Mouse (Mus musculus): ENCODE results near the gene 4833427G06Rik. TPM values are rescaled to one million over a fixed set of nuclear protein-coding genes. Genes with fewer than 3 reads are reported as not detected.

4833427G06Rik gene
- polyA plus RNA-seq, 1 experiment from 2014 or later, result 1.3 TPM

GRCm38 (mm10) chr9:51076979-51077315 lies 24.9 kb downstream of the 4833427G06Rik start, which contains the start of gene Layn:
TSS of gene Layn (minus strand) at chr9:51077094.
- Histone ChIP-seq H3K27me3 (ENCODE audit: control insufficient read depth, insufficient read depth, low read depth, low read length) (peaks cover 6% of the 10 kb centered on the region; the same call in 1 of the 2 replicates), H3K4me1 (ENCODE audit: control insufficient read depth, insufficient read depth, low read length) (peaks cover 13% of the 10 kb centered on the region), H3K36me3 (ENCODE audit: control insufficient read depth, insufficient read depth, low read length) (no peaks in the 10 kb centered on the region), H3K27ac (ENCODE audit: low read length) (no peak within 1 kb of the TSS), H3K4me2 (ENCODE audit: low read length) (peak within 1 kb of the TSS; percentile 68), H3K4me3 (ENCODE audit: low read depth, low read length) (peak within 1 kb of the TSS; percentile 33), H3K9ac (ENCODE audit: low read depth, low read length) (peak within 1 kb of the TSS; percentile 55), H3K9me3 (replicated peaks; ENCODE audit: control insufficient read depth, low read length, poor library complexity, severe bottlenecking) (no peaks in the 10 kb centered on the region)
- WGBS, result 0% methylated on average over 14 of the region's 14 CpGs
- peak; percentile 84 for ATAC-seq

GRCm38 (mm10) chr9:51076300-51076978 lies 25.4 kb downstream of the 4833427G06Rik start:
- H3K27ac ChIP-seq (ENCODE audit: low read length), result no peak overlapping the region
- WGBS, result 0% methylated on average over 17 of the region's 17 CpGs
- peak overlapping the region; percentile 33 for H3K4me3 ChIP-seq (ENCODE audit: low read depth, low read length)
- peak overlapping the region; percentile 55 for H3K9ac ChIP-seq (ENCODE audit: low read depth, low read length)
- 0 out of 2 replicates have a peak, but pooled peaks have one; percentile 14 for ATAC-seq
- no peaks in the 10 kb centered on the region for H3K36me3 ChIP-seq (ENCODE audit: control insufficient read depth, insufficient read depth, low read length)
- H3K27me3 ChIP-seq (ENCODE audit: control insufficient read depth, insufficient read depth, low read depth, low read length), result peaks cover 6% of the 10 kb centered on the region; the same call in 1 of the 2 replicates
- peak overlapping the region; percentile 68 for H3K4me2 ChIP-seq (ENCODE audit: low read length)
- H3K4me1 ChIP-seq (ENCODE audit: control insufficient read depth, insufficient read depth, low read length), result peaks cover 13% of the 10 kb centered on the region
- H3K9me3 ChIP-seq (replicated peaks; ENCODE audit: control insufficient read depth, low read length, poor library complexity, severe bottlenecking), result no peaks in the 10 kb centered on the region

GRCm38 (mm10) chr9:51075780-51076179 lies 26.1 kb downstream of the 4833427G06Rik start:
- H3K9ac ChIP-seq (ENCODE audit: low read depth, low read length), result no peak overlapping the region
- peaks cover 6% of the 10 kb centered on the region; the same call in 1 of the 2 replicates for H3K27me3 ChIP-seq (ENCODE audit: control insufficient read depth, insufficient read depth, low read depth, low read length)
- no peak overlapping the region for H3K27ac ChIP-seq (ENCODE audit: low read length)
- peaks cover 13% of the 10 kb centered on the region for H3K4me1 ChIP-seq (ENCODE audit: control insufficient read depth, insufficient read depth, low read length)
- peak overlapping the region; percentile 68 for H3K4me2 ChIP-seq (ENCODE audit: low read length)
- no peaks in the 10 kb centered on the region for H3K9me3 ChIP-seq (replicated peaks; ENCODE audit: control insufficient read depth, low read length, poor library complexity, severe bottlenecking)
- WGBS, result 31% methylated on average over 3 of the region's 3 CpGs
- no peak for ATAC-seq
- H3K36me3 ChIP-seq (ENCODE audit: control insufficient read depth, insufficient read depth, low read length), result no peaks in the 10 kb centered on the region
- H3K4me3 ChIP-seq (ENCODE audit: low read depth, low read length), result peak overlapping the region; percentile 33; the same call in 1 of the 2 replicates

- Histone ChIP-seq H3K36me3 (ENCODE audit: control insufficient read depth, insufficient read depth, low read length) (no peaks in the 10 kb centered on the region), H3K27ac (ENCODE audit: low read length) (no peak overlapping the region), H3K4me1 (ENCODE audit: control insufficient read depth, insufficient read depth, low read length) (no peaks in the 10 kb centered on the region; the same call in 1 of the 2 replicates), H3K9me3 (replicated peaks; ENCODE audit: control insufficient read depth, low read length, poor library complexity, severe bottlenecking) (no peaks in the 10 kb centered on the region), H3K9ac (ENCODE audit: low read depth, low read length) (no peak overlapping the region), H3K27me3 (ENCODE audit: control insufficient read depth, insufficient read depth, low read depth, low read length) (no peaks in the 10 kb centered on the region), H3K4me3 (ENCODE audit: low read depth, low read length) (no peak overlapping the region), H3K4me2 (ENCODE audit: low read length) (no peak overlapping the region)
- ATAC-seq, result no peak
- 84% methylated on average over 4 of the region's 4 CpGs for WGBS
Measured at GRCm38 (mm10) chr9:51070801-51071200, 31.1 kb downstream of the 4833427G06Rik start.

- no peaks in the 10 kb centered on the region for H3K27me3 ChIP-seq (ENCODE audit: control insufficient read depth, insufficient read depth, low read depth, low read length)
- ATAC-seq, result no peak
- no peak overlapping the region for H3K4me2 ChIP-seq (ENCODE audit: low read length)
- H3K36me3 ChIP-seq (ENCODE audit: control insufficient read depth, insufficient read depth, low read length), result no peaks in the 10 kb centered on the region
- H3K4me3 ChIP-seq (ENCODE audit: low read depth, low read length), result no peak overlapping the region
- no peak overlapping the region for H3K27ac ChIP-seq (ENCODE audit: low read length)
- no peak overlapping the region for H3K9ac ChIP-seq (ENCODE audit: low read depth, low read length)
- WGBS, result 57% methylated on average over 3 of the region's 3 CpGs
- no peaks in the 10 kb centered on the region for H3K4me1 ChIP-seq (ENCODE audit: control insufficient read depth, insufficient read depth, low read length)
- H3K9me3 ChIP-seq (replicated peaks; ENCODE audit: control insufficient read depth, low read length, poor library complexity, severe bottlenecking), result no peaks in the 10 kb centered on the region
Measured at GRCm38 (mm10) chr9:51068202-51068601, 33.7 kb downstream of the 4833427G06Rik start.

- Histone ChIP-seq H3K9me3 (replicated peaks; ENCODE audit: control insufficient read depth, low read length, poor library complexity, severe bottlenecking) (no peaks in the 10 kb centered on the region), H3K36me3 (ENCODE audit: control insufficient read depth, insufficient read depth, low read length) (no peaks in the 10 kb centered on the region), H3K27ac (ENCODE audit: low read length) (no peak within 1 kb of the TSS), H3K4me2 (ENCODE audit: low read length) (no peak within 1 kb of the TSS), H3K27me3 (ENCODE audit: control insufficient read depth, insufficient read depth, low read depth, low read length) (no peaks in the 10 kb centered on the region), H3K9ac (ENCODE audit: low read depth, low read length) (no peak within 1 kb of the TSS), H3K4me1 (ENCODE audit: control insufficient read depth, insufficient read depth, low read length) (no peaks in the 10 kb centered on the region), H3K4me3 (ENCODE audit: low read depth, low read length) (no peak within 1 kb of the TSS)
- 88% methylated on average over 2 of the region's 2 CpGs for WGBS
- no peak for ATAC-seq
Measured at GRCm38 (mm10) chr9:51060601-51061000, 41.3 kb downstream of the 4833427G06Rik start, which contains the start of gene Btg4. TSS of gene Btg4 (plus strand) at chr9:51060901.

- ATAC-seq, result no peak
- H3K4me3 ChIP-seq (ENCODE audit: low read depth, low read length), result no peak overlapping the region
- no peak overlapping the region for H3K9ac ChIP-seq (ENCODE audit: low read depth, low read length)
- H3K4me1 ChIP-seq (ENCODE audit: control insufficient read depth, insufficient read depth, low read length), result no peaks in the 10 kb centered on the region
- H3K27me3 ChIP-seq (ENCODE audit: control insufficient read depth, insufficient read depth, low read depth, low read length), result no peaks in the 10 kb centered on the region
- no peaks in the 10 kb centered on the region for H3K36me3 ChIP-seq (ENCODE audit: control insufficient read depth, insufficient read depth, low read length)
- H3K27ac ChIP-seq (ENCODE audit: low read length), result no peak overlapping the region
- no peak overlapping the region for H3K4me2 ChIP-seq (ENCODE audit: low read length)
- no peaks in the 10 kb centered on the region for H3K9me3 ChIP-seq (replicated peaks; ENCODE audit: control insufficient read depth, low read length, poor library complexity, severe bottlenecking)
- whole genome bisulfite sequencing, result 78% methylated on average over 4 of the region's 4 CpGs
Measured at GRCm38 (mm10) chr9:51058951-51059521, 42.8 kb downstream of the 4833427G06Rik start.

GRCm38 (mm10) chr9:51056360-51057324 lies 45.2 kb downstream of the 4833427G06Rik start:
- H3K4me2 ChIP-seq (ENCODE audit: low read length), result no peak overlapping the region
- no peaks in the 10 kb centered on the region for H3K9me3 ChIP-seq (replicated peaks; ENCODE audit: control insufficient read depth, low read length, poor library complexity, severe bottlenecking)
- 72% methylated on average over 3 of the region's 3 CpGs for WGBS
- H3K4me1 ChIP-seq (ENCODE audit: control insufficient read depth, insufficient read depth, low read length), result no peaks in the 10 kb centered on the region
- no peak for ATAC-seq
- no peak overlapping the region for H3K9ac ChIP-seq (ENCODE audit: low read depth, low read length)
- H3K36me3 ChIP-seq (ENCODE audit: control insufficient read depth, insufficient read depth, low read length), result no peaks in the 10 kb centered on the region
- H3K27ac ChIP-seq (ENCODE audit: low read length), result no peak overlapping the region
- no peak overlapping the region for H3K4me3 ChIP-seq (ENCODE audit: low read depth, low read length)
- H3K27me3 ChIP-seq (ENCODE audit: control insufficient read depth, insufficient read depth, low read depth, low read length), result no peaks in the 10 kb centered on the region

Data from midbrain, embryonic 16.5 days (tissue).